Mouse (Mus musculus): ENCODE results near the gene Slc25a48. TPM values are rescaled to one million over a fixed set of nuclear protein-coding genes. Genes with fewer than 3 reads are reported as not detected.

Gene Slc25a48
- polyA plus RNA-seq, 1 experiment from 2014 or later = 1.2 TPM

GRCm38 (mm10) chr13:56444112-56444511 is 6.0 kb downstream of the Slc25a48 start:
- no peaks in the 10 kb centered on the region for H3K4me1 ChIP-seq (ENCODE audit: control insufficient read depth, low read depth, low read length)
- no peaks in the 10 kb centered on the region for H3K9me3 ChIP-seq (replicated peaks; ENCODE audit: control insufficient read depth, low read length)
- H3K36me3 ChIP-seq (ENCODE audit: control insufficient read depth, insufficient read depth) = no peaks in the 10 kb centered on the region
- no peak overlapping the region for H3K9ac ChIP-seq (ENCODE audit: low read depth, low read length)
- H3K4me3 ChIP-seq (ENCODE audit: low read depth, low read length) = no peak overlapping the region
- no peak for ATAC-seq (ENCODE audit: low read depth)
- WGBS (ENCODE audit: insufficient replicate concordance) = 69% methylated on average over 3 of the region's 3 CpGs
- peaks cover 9% of the 10 kb centered on the region for H3K27me3 ChIP-seq (ENCODE audit: control insufficient read depth, insufficient read depth, low read depth, low read length)
- no peak overlapping the region for H3K4me2 ChIP-seq (ENCODE audit: low read depth, low read length)
- no peak overlapping the region for H3K27ac ChIP-seq (ENCODE audit: low read length)

GRCm38 (mm10) chr13:56444996-56445395 is 6.8 kb downstream of the Slc25a48 start:
- Histone ChIP-seq H3K4me3 (ENCODE audit: low read depth, low read length) (no peak overlapping the region), H3K4me1 (ENCODE audit: control insufficient read depth, low read depth, low read length) (no peaks in the 10 kb centered on the region), H3K27ac (ENCODE audit: low read length) (no peak overlapping the region), H3K27me3 (ENCODE audit: control insufficient read depth, insufficient read depth, low read depth, low read length) (no peaks in the 10 kb centered on the region), H3K9me3 (replicated peaks; ENCODE audit: control insufficient read depth, low read length) (no peaks in the 10 kb centered on the region), H3K4me2 (ENCODE audit: low read depth, low read length) (no peak overlapping the region), H3K9ac (ENCODE audit: low read depth, low read length) (no peak overlapping the region), H3K36me3 (ENCODE audit: control insufficient read depth, insufficient read depth) (no peaks in the 10 kb centered on the region)
- 62% methylated on average over 6 of the region's 6 CpGs for WGBS (ENCODE audit: insufficient replicate concordance)
- no peak for ATAC-seq (ENCODE audit: low read depth)

GRCm38 (mm10) chr13:56449239-56450030 is 11.3 kb downstream of the Slc25a48 start:
- ATAC-seq (ENCODE audit: low read depth) = no peak
- H3K9ac ChIP-seq (ENCODE audit: low read depth, low read length) = no peak overlapping the region
- H3K4me3 ChIP-seq (ENCODE audit: low read depth, low read length) = no peak overlapping the region
- H3K4me2 ChIP-seq (ENCODE audit: low read depth, low read length) = no peak overlapping the region
- no peaks in the 10 kb centered on the region for H3K4me1 ChIP-seq (ENCODE audit: control insufficient read depth, low read depth, low read length)
- no peaks in the 10 kb centered on the region for H3K27me3 ChIP-seq (ENCODE audit: control insufficient read depth, insufficient read depth, low read depth, low read length)
- 58% methylated on average over 10 of the region's 10 CpGs for WGBS (ENCODE audit: insufficient replicate concordance)
- H3K27ac ChIP-seq (ENCODE audit: low read length) = no peak overlapping the region
- H3K9me3 ChIP-seq (replicated peaks; ENCODE audit: control insufficient read depth, low read length) = no peaks in the 10 kb centered on the region
- no peaks in the 10 kb centered on the region for H3K36me3 ChIP-seq (ENCODE audit: control insufficient read depth, insufficient read depth)

- Histone ChIP-seq H3K9ac (ENCODE audit: low read depth, low read length) (no peak overlapping the region), H3K36me3 (ENCODE audit: control insufficient read depth, insufficient read depth) (no peaks in the 10 kb centered on the region), H3K4me2 (ENCODE audit: low read depth, low read length) (no peak overlapping the region), H3K9me3 (replicated peaks; ENCODE audit: control insufficient read depth, low read length) (no peaks in the 10 kb centered on the region), H3K4me1 (ENCODE audit: control insufficient read depth, low read depth, low read length) (no peaks in the 10 kb centered on the region), H3K27me3 (ENCODE audit: control insufficient read depth, insufficient read depth, low read depth, low read length) (no peaks in the 10 kb centered on the region), H3K4me3 (ENCODE audit: low read depth, low read length) (no peak overlapping the region), H3K27ac (ENCODE audit: low read length) (no peak overlapping the region)
- no peak for ATAC-seq (ENCODE audit: low read depth)
- WGBS (ENCODE audit: insufficient replicate concordance) = 57% methylated on average over 8 of the region's 8 CpGs
These were observed 11.9 kb downstream of the Slc25a48 start for GRCm38 (mm10) chr13:56450035-56450434.

GRCm38 (mm10) chr13:56458001-56458400 is 19.8 kb downstream of the Slc25a48 start:
- H3K36me3 ChIP-seq (ENCODE audit: control insufficient read depth, insufficient read depth) = no peaks in the 10 kb centered on the region
- no peaks in the 10 kb centered on the region for H3K27me3 ChIP-seq (ENCODE audit: control insufficient read depth, insufficient read depth, low read depth, low read length)
- ATAC-seq (ENCODE audit: low read depth) = no peak
- no peaks in the 10 kb centered on the region for H3K9me3 ChIP-seq (replicated peaks; ENCODE audit: control insufficient read depth, low read length)
- H3K4me3 ChIP-seq (ENCODE audit: low read depth, low read length) = no peak overlapping the region
- no peak overlapping the region for H3K4me2 ChIP-seq (ENCODE audit: low read depth, low read length)
- no peaks in the 10 kb centered on the region; the same call in 1 of the 2 replicates for H3K4me1 ChIP-seq (ENCODE audit: control insufficient read depth, low read depth, low read length)
- H3K27ac ChIP-seq (ENCODE audit: low read length) = no peak overlapping the region
- WGBS (ENCODE audit: insufficient replicate concordance) = 42% methylated on average over 9 of the region's 9 CpGs
- no peak overlapping the region for H3K9ac ChIP-seq (ENCODE audit: low read depth, low read length)

GRCm38 (mm10) chr13:56461460-56461859 is 23.3 kb downstream of the Slc25a48 start:
- Histone ChIP-seq H3K27me3 (ENCODE audit: control insufficient read depth, insufficient read depth, low read depth, low read length) (no peaks in the 10 kb centered on the region), H3K4me1 (ENCODE audit: control insufficient read depth, low read depth, low read length) (no peaks in the 10 kb centered on the region; the same call in 1 of the 2 replicates), H3K9ac (ENCODE audit: low read depth, low read length) (no peak overlapping the region), H3K4me3 (ENCODE audit: low read depth, low read length) (no peak overlapping the region), H3K27ac (ENCODE audit: low read length) (no peak overlapping the region), H3K9me3 (replicated peaks; ENCODE audit: control insufficient read depth, low read length) (no peaks in the 10 kb centered on the region), H3K36me3 (ENCODE audit: control insufficient read depth, insufficient read depth) (no peaks in the 10 kb centered on the region), H3K4me2 (ENCODE audit: low read depth, low read length) (no peak overlapping the region)
- WGBS (ENCODE audit: insufficient replicate concordance) = 53% methylated on average over 4 of the region's 4 CpGs
- no peak for ATAC-seq (ENCODE audit: low read depth)

GRCm38 (mm10) chr13:56462791-56463190 is 24.6 kb downstream of the Slc25a48 start:
- H3K4me3 ChIP-seq (ENCODE audit: low read depth, low read length) = no peak overlapping the region
- no peaks in the 10 kb centered on the region; the same call in 1 of the 2 replicates for H3K4me1 ChIP-seq (ENCODE audit: control insufficient read depth, low read depth, low read length)
- no peaks in the 10 kb centered on the region for H3K36me3 ChIP-seq (ENCODE audit: control insufficient read depth, insufficient read depth)
- no peaks in the 10 kb centered on the region for H3K27me3 ChIP-seq (ENCODE audit: control insufficient read depth, insufficient read depth, low read depth, low read length)
- H3K27ac ChIP-seq (ENCODE audit: low read length) = no peak overlapping the region
- 61% methylated on average over 4 of the region's 4 CpGs for WGBS (ENCODE audit: insufficient replicate concordance)
- no peak overlapping the region for H3K4me2 ChIP-seq (ENCODE audit: low read depth, low read length)
- H3K9me3 ChIP-seq (replicated peaks; ENCODE audit: control insufficient read depth, low read length) = no peaks in the 10 kb centered on the region
- no peak for ATAC-seq (ENCODE audit: low read depth)
- H3K9ac ChIP-seq (ENCODE audit: low read depth, low read length) = no peak overlapping the region

- Histone ChIP-seq H3K4me3 (ENCODE audit: low read depth, low read length) (no peak overlapping the region), H3K27ac (ENCODE audit: low read length) (no peak overlapping the region), H3K27me3 (ENCODE audit: control insufficient read depth, insufficient read depth, low read depth, low read length) (no peaks in the 10 kb centered on the region), H3K4me1 (ENCODE audit: control insufficient read depth, low read depth, low read length) (no peaks in the 10 kb centered on the region; the same call in 1 of the 2 replicates), H3K4me2 (ENCODE audit: low read depth, low read length) (no peak overlapping the region), H3K9ac (ENCODE audit: low read depth, low read length) (no peak overlapping the region), H3K9me3 (replicated peaks; ENCODE audit: control insufficient read depth, low read length) (no peaks in the 10 kb centered on the region), H3K36me3 (ENCODE audit: control insufficient read depth, insufficient read depth) (no peaks in the 10 kb centered on the region)
- 64% methylated on average over 7 of the region's 7 CpGs for WGBS (ENCODE audit: insufficient replicate concordance)
- ATAC-seq (ENCODE audit: low read depth) = no peak
These were observed 25.1 kb downstream of the Slc25a48 start for GRCm38 (mm10) chr13:56463261-56463660.

GRCm38 (mm10) chr13:56463750-56464149 is 25.6 kb downstream of the Slc25a48 start:
- no peaks in the 10 kb centered on the region for H3K27me3 ChIP-seq (ENCODE audit: control insufficient read depth, insufficient read depth, low read depth, low read length)
- H3K9ac ChIP-seq (ENCODE audit: low read depth, low read length) = no peak overlapping the region
- WGBS (ENCODE audit: insufficient replicate concordance) = 56% methylated on average over 6 of the region's 6 CpGs
- H3K27ac ChIP-seq (ENCODE audit: low read length) = no peak overlapping the region
- H3K36me3 ChIP-seq (ENCODE audit: control insufficient read depth, insufficient read depth) = no peaks in the 10 kb centered on the region
- no peaks in the 10 kb centered on the region for H3K4me1 ChIP-seq (ENCODE audit: control insufficient read depth, low read depth, low read length)
- no peak overlapping the region for H3K4me3 ChIP-seq (ENCODE audit: low read depth, low read length)
- ATAC-seq (ENCODE audit: low read depth) = no peak
- H3K4me2 ChIP-seq (ENCODE audit: low read depth, low read length) = no peak overlapping the region
- H3K9me3 ChIP-seq (replicated peaks; ENCODE audit: control insufficient read depth, low read length) = no peaks in the 10 kb centered on the region
